Mouse (Mus musculus) adrenal gland, adult 18-20 months (tissue): ENCODE data around the gene Frs3. TPM values are rescaled to one million over a fixed set of nuclear protein-coding genes. Genes with fewer than 3 reads are reported as not detected.

ENCODE experiments used
- total RNA-seq, 2 experiments: library from RNA; stranded (reverse); gene quantifications; 1 replicate in 1 of 2; 2 replicates in 1 of 2; pipeline ENCODE4 v1.2.3; 2021

Gene Frs3
- total RNA-seq, 2 experiments from 2014 or later, result 4.9 to 7.1 TPM

Other genes starting within 250 kb of the Frs3 start
- 10 to 100 TPM; 16.4 to 19.9 TPM for gene Taf8, start 186.7 kb upstream of the Frs3 start, total RNA-seq
- gene Ccnd3, start 184.0 kb upstream of the Frs3 start, total RNA-seq, result 100 to 1,000 TPM; 328 to 506 TPM
- 10 to 100 TPM; 23.0 to 24.2 TPM for gene Bysl, start 77.5 kb upstream of the Frs3 start, total RNA-seq
- 10 to 100 TPM; 50.1 to 50.3 TPM for gene Med20, start 77.4 kb upstream of the Frs3 start, total RNA-seq
- 1 to 10 TPM; 1.6 to 3.4 TPM for gene Gm20517, start 77.4 kb upstream of the Frs3 start, total RNA-seq
- 1 to 10 TPM; 3.0 to 4.1 TPM for gene Usp49, start 58.3 kb upstream of the Frs3 start, total RNA-seq
- 100 to 1,000 TPM; 247 to 266 TPM for gene Tomm6, start 644 bp upstream of the Frs3 start, total RNA-seq
- under 1 TPM; 0.58 to 0.96 TPM for gene Gm21981, start 5.4 kb downstream of the Frs3 start, total RNA-seq
- gene Prickle4, start 5.7 kb downstream of the Frs3 start, total RNA-seq, result 1 to 10 TPM; 4.1 to 5.5 TPM
- gene Pgc, start 37.8 kb downstream of the Frs3 start, total RNA-seq, result not detected
- gene Tfeb, start 48.0 kb downstream of the Frs3 start, total RNA-seq, result 10 to 100 TPM; 12.4 to 16.0 TPM
- 1 to 10 TPM in 1 of 2 experiments, under 1 TPM in 1; 0.42 to 1.2 TPM for gene Mdfi, start 145.7 kb downstream of the Frs3 start, total RNA-seq
- 10 to 100 TPM; 20.0 to 26.1 TPM for gene Foxp4, start 235.6 kb downstream of the Frs3 start, total RNA-seq